Mouse (Mus musculus) 416B (cell line): ENCODE measurements at regions not wholly inside any gene's neighbourhood (a gene's known extent, or its start where the extent isn't known, plus 50 kb on each side); places are given as distances from the start of the nearest gene placed in this dataset.

Source experiments
- DNase-seq: peaks from one replicate; pipeline ENCODE4 v3.0.0; 2011; ENCODE audit warnings: low read depth

GRCm38 (mm10) chr5:111946281-111946680 is 212.6 kb downstream of the Gm26897 start:
- no peak for DNase-seq

GRCm38 (mm10) chr5:111957698-111958097 is 224.0 kb downstream of the Gm26897 start:
- no peak for DNase-seq

- no peak for DNase-seq
Observed at GRCm38 (mm10) chr5:111958226-111958625, 224.5 kb downstream of the Gm26897 start.

- no peak for DNase-seq
Observed at GRCm38 (mm10) chr5:111965311-111965710, 231.6 kb downstream of the Gm26897 start.

GRCm38 (mm10) chr5:111968121-111968520 is 234.4 kb downstream of the Gm26897 start:
- no peak for DNase-seq

GRCm38 (mm10) chr5:111968701-111969100 is 235.0 kb downstream of the Gm26897 start:
- DNase-seq, result no peak

- no peak for DNase-seq
Observed at GRCm38 (mm10) chr5:111971193-111971592, 237.5 kb downstream of the Gm26897 start.

GRCm38 (mm10) chr5:111971952-111972351 is 238.2 kb downstream of the Gm26897 start:
- DNase-seq, result no peak

GRCm38 (mm10) chr5:111975686-111976085 is 242.0 kb downstream of the Gm26897 start:
- DNase-seq, result no peak

GRCm38 (mm10) chr5:111979601-111980000 is 245.9 kb downstream of the Gm26897 start:
- DNase-seq, result peak; percentile 43

GRCm38 (mm10) chr5:111982106-111982505 is 248.4 kb downstream of the Gm26897 start:
- no peak for DNase-seq

- DNase-seq, result no peak
Observed at GRCm38 (mm10) chr5:111985997-111986396, 252.3 kb downstream of the Gm26897 start.

GRCm38 (mm10) chr5:111987036-111987435 is 253.3 kb downstream of the Gm26897 start:
- peak; percentile 10 for DNase-seq

- no peak for DNase-seq
Observed at GRCm38 (mm10) chr5:111991805-111992204, 258.1 kb downstream of the Gm26897 start.

- DNase-seq, result no peak
Observed at GRCm38 (mm10) chr5:111993221-111993620, 259.1 kb downstream of the Cryba4 start.

- no peak for DNase-seq
Observed at GRCm38 (mm10) chr5:111993930-111994329, 258.4 kb downstream of the Cryba4 start.

GRCm38 (mm10) chr5:111996806-111997205 is 255.5 kb downstream of the Cryba4 start:
- DNase-seq, result no peak

GRCm38 (mm10) chr5:112001742-112002701 is 250.3 kb downstream of the Cryba4 start:
- no peak for DNase-seq

- no peak for DNase-seq
Observed at GRCm38 (mm10) chr5:112002856-112003660, 249.3 kb downstream of the Cryba4 start.

GRCm38 (mm10) chr5:112004041-112004440 is 248.3 kb downstream of the Cryba4 start:
- no peak for DNase-seq

- no peak for DNase-seq
Observed at GRCm38 (mm10) chr5:112012505-112013164, 239.7 kb downstream of the Cryba4 start.

GRCm38 (mm10) chr5:112018925-112019324 is 233.4 kb downstream of the Cryba4 start:
- no peak for DNase-seq
